Comparison of ENCODE assay signal across 8 mouse cellular contexts in genomic region chr5:64327212-64327902, GRCm38 (mm10).
DNase-seq lines count a peak whose midpoint lies in the region; ATAC-seq lines count a peak whose summit lies in the region.

No protein-coding gene starts in this region.

- H3K9ac ChIP-seq in heart, embryonic 16.5 days (ENCODE audit: low read length) = no peak overlapping the region
- no peak overlapping the region for H3K9ac ChIP-seq in embryonic facial prominence, embryonic 15.5 days
- no peak overlapping the region for H3K9ac ChIP-seq in liver, embryonic 16.5 days (ENCODE audit: low read depth, low read length)

- no peaks in the 10 kb centered on the region for H3K27me3 ChIP-seq in heart, embryonic 16.5 days (ENCODE audit: control insufficient read depth, insufficient read depth, low read length)
- H3K27me3 ChIP-seq in embryonic facial prominence, embryonic 15.5 days = no peaks in the 10 kb centered on the region
- no peaks in the 10 kb centered on the region for H3K27me3 ChIP-seq in liver, embryonic 16.5 days (ENCODE audit: control insufficient read depth, insufficient read depth, low read depth, low read length)

- H3K4me2 ChIP-seq in heart, embryonic 16.5 days (ENCODE audit: low read depth, low read length) = no peak overlapping the region
- no peak overlapping the region for H3K4me2 ChIP-seq in embryonic facial prominence, embryonic 15.5 days (replicated peaks)
- H3K4me2 ChIP-seq in liver, embryonic 16.5 days (ENCODE audit: low read depth, low read length) = no peak overlapping the region

- 80% methylated on average over 7 of the region's 7 CpGs for WGBS in heart, embryonic 16.5 days
- 62% methylated on average over 7 of the region's 7 CpGs for WGBS in embryonic facial prominence, embryonic 15.5 days
- WGBS in liver, embryonic 16.5 days (ENCODE audit: insufficient replicate concordance) = 68% methylated on average over 7 of the region's 7 CpGs

- H3K4me3 ChIP-seq in heart, embryonic 16.5 days (ENCODE audit: low read length) = no peak overlapping the region
- no peak overlapping the region for H3K4me3 ChIP-seq in embryonic facial prominence, embryonic 15.5 days (replicated peaks)
- no peak overlapping the region for H3K4me3 ChIP-seq in liver, embryonic 16.5 days (ENCODE audit: low read depth, low read length)

- H3K27ac ChIP-seq in heart, embryonic 16.5 days (ENCODE audit: low read length) = 0 out of 2 replicates have a peak overlapping the region, but pooled peaks have one; percentile 7
- 0 out of 2 replicates have a peak overlapping the region, but pooled peaks have one; percentile 28 for H3K27ac ChIP-seq in embryonic facial prominence, embryonic 15.5 days (replicated peaks)
- H3K27ac ChIP-seq in liver, embryonic 16.5 days (ENCODE audit: low read length) = peak overlapping the region; percentile 18; the same call in 1 of the 2 replicates

- intact Hi-C loops in heart, postnatal 36 days (cut with DNase I) = loop anchor here (2.0 kb wide), 1 partner anchor 29 kb away; no protein-coding TSS in a partner anchor

- no peaks in the 10 kb centered on the region for H3K9me3 ChIP-seq in heart, embryonic 16.5 days (replicated peaks; ENCODE audit: control insufficient read depth, low read length)
- H3K9me3 ChIP-seq in embryonic facial prominence, embryonic 15.5 days (replicated peaks) = no peaks in the 10 kb centered on the region
- no peaks in the 10 kb centered on the region for H3K9me3 ChIP-seq in liver, embryonic 16.5 days (replicated peaks; ENCODE audit: control insufficient read depth, low read length)

- ATAC-seq in heart, embryonic 16.5 days (replicated peaks; ENCODE audit: extremely low read depth, insufficient read depth, low FRiP score) = no peak
- ATAC-seq in embryonic facial prominence, embryonic 15.5 days (ENCODE audit: insufficient number of reproducible peaks, low FRiP score, low TSS enrichment, low read depth) = no peak
- ATAC-seq in liver, embryonic 16.5 days (ENCODE audit: low read depth) = no peak

- peaks cover 23% of the 10 kb centered on the region for H3K4me1 ChIP-seq in heart, embryonic 16.5 days (ENCODE audit: control insufficient read depth, insufficient read depth, low read length)
- H3K4me1 ChIP-seq in embryonic facial prominence, embryonic 15.5 days = peaks cover 22% of the 10 kb centered on the region
- H3K4me1 ChIP-seq in liver, embryonic 16.5 days (ENCODE audit: control insufficient read depth, low read depth, low read length) = peaks cover 7% of the 10 kb centered on the region

- H3K36me3 ChIP-seq in heart, embryonic 16.5 days (ENCODE audit: control insufficient read depth, insufficient read depth) = peaks cover 8% of the 10 kb centered on the region
- H3K36me3 ChIP-seq in embryonic facial prominence, embryonic 15.5 days = no peaks in the 10 kb centered on the region
- H3K36me3 ChIP-seq in liver, embryonic 16.5 days (ENCODE audit: control insufficient read depth, insufficient read depth) = no peaks in the 10 kb centered on the region; the same call in 1 of the 2 replicates

- no peak for DNase-seq in heart, postnatal 36 days
- DNase-seq in adipocyte (ENCODE audit: low spot score) = peak; percentile 94
- no peak for DNase-seq in T-cell, adult 2 months (ENCODE audit: low spot score)
- DNase-seq in embryo, embryonic 10 days (ENCODE audit: low spot score) = no peak
- no peak for DNase-seq in urinary bladder, postnatal 25 days (ENCODE audit: low spot score)
